Mouse (Mus musculus): ENCODE measurements around the gene Olfr1133. TPM values are rescaled to one million over a fixed set of nuclear protein-coding genes. Genes with fewer than 3 reads are reported as not detected.
"Not testable (repeated sequence)": the region's sequence is repeated elsewhere in the genome, so short reads cannot be mapped to it uniquely, and the experiment has no call there.

Gene Olfr1133
- not detected in 2 replicates for polyA plus RNA-seq (2015; fragmentation: Nextera tagmentation; extraction: Ambion mirVana)

GRCm38 (mm10) chr2:87647274-87647673, at the start of gene Olfr1133:
Gene Olfr1133, minus strand, starts transcription at chr2:87647374.
- ATAC-seq = no peak
- H3K27ac ChIP-seq (ENCODE audit: low read length) = no peak within 1 kb of the TSS
- no peaks in the 10 kb centered on the region for H3K27me3 ChIP-seq (ENCODE audit: control insufficient read depth, insufficient read depth, low read depth, low read length)
- no peaks in the 10 kb centered on the region for H3K9me3 ChIP-seq (replicated peaks; ENCODE audit: control insufficient read depth, low read length, poor library complexity, severe bottlenecking)
- no peaks in the 10 kb centered on the region for H3K4me1 ChIP-seq (ENCODE audit: control insufficient read depth, insufficient read depth, low read length)
- H3K36me3 ChIP-seq (ENCODE audit: control insufficient read depth, insufficient read depth, low read length) = no peaks in the 10 kb centered on the region
- no peak within 1 kb of the TSS for H3K4me2 ChIP-seq (ENCODE audit: low read length)
- H3K9ac ChIP-seq (ENCODE audit: low read depth, low read length) = no peak within 1 kb of the TSS
- H3K4me3 ChIP-seq (ENCODE audit: low read depth, low read length) = no peak within 1 kb of the TSS

- Histone ChIP-seq H3K9me3 (replicated peaks; ENCODE audit: control insufficient read depth, low read length, poor library complexity, severe bottlenecking) (no peaks in the 10 kb centered on the region), H3K4me1 (ENCODE audit: control insufficient read depth, insufficient read depth, low read length) (no peaks in the 10 kb centered on the region), H3K4me2 (ENCODE audit: low read length) (no peak within 1 kb of the TSS), H3K27ac (ENCODE audit: low read length) (no peak within 1 kb of the TSS), H3K4me3 (ENCODE audit: low read depth, low read length) (no peak within 1 kb of the TSS), H3K27me3 (ENCODE audit: control insufficient read depth, insufficient read depth, low read depth, low read length) (no peaks in the 10 kb centered on the region), H3K9ac (ENCODE audit: low read depth, low read length) (no peak within 1 kb of the TSS), H3K36me3 (ENCODE audit: control insufficient read depth, insufficient read depth, low read length) (no peaks in the 10 kb centered on the region)
- ATAC-seq = no peak
Observed at GRCm38 (mm10) chr2:87693847-87694246, 46.7 kb upstream of the Olfr1133 start, which contains the start of gene Olfr1136. Gene Olfr1136, minus strand, starts transcription at chr2:87693947.

- Histone ChIP-seq H3K27me3 (ENCODE audit: control insufficient read depth, insufficient read depth, low read depth, low read length) (no peaks in the 10 kb centered on the region), H3K27ac (ENCODE audit: low read length) (no peak within 1 kb of the TSS), H3K36me3 (ENCODE audit: control insufficient read depth, insufficient read depth, low read length) (no peaks in the 10 kb centered on the region), H3K9me3 (replicated peaks; ENCODE audit: control insufficient read depth, low read length, poor library complexity, severe bottlenecking) (no peaks in the 10 kb centered on the region), H3K4me2 (ENCODE audit: low read length) (no peak within 1 kb of the TSS), H3K9ac (ENCODE audit: low read depth, low read length) (no peak within 1 kb of the TSS), H3K4me3 (ENCODE audit: low read depth, low read length) (no peak within 1 kb of the TSS), H3K4me1 (ENCODE audit: control insufficient read depth, insufficient read depth, low read length) (no peaks in the 10 kb centered on the region)
- WGBS = 10% methylated on average over 1 of the region's 1 CpGs
- no peak for ATAC-seq
Observed at GRCm38 (mm10) chr2:87673564-87673963, 26.4 kb upstream of the Olfr1133 start, which contains the start of gene Olfr1135. Gene Olfr1135, minus strand, starts transcription at chr2:87673664.

DNA sequence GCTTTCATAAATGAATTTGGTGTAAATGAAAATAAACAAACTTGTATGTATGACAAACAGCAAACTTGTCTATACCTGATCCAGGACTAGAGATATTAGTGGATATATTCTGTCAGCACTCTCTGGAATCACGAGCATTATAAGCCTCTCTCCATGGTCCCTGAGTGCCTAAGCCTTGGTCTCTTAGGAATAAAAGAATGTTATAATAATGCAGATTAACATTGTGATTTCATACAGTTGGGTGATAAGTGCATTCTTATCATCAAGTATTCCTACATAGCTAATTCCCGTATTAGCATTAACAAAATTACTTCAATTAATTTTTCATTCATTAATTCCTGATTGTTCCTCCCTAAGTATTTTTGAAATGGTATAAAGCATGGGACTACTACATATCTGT, 11.2 kb upstream of the Olfr1133 start, which contains the start of gene Olfr1134:
Gene Olfr1134 (minus strand): TSS at position 101 of the 400 bp plus-strand sequence.
- Histone ChIP-seq H3K4me1 (ENCODE audit: control insufficient read depth, insufficient read depth, low read length) (no peaks in the 10 kb centered on the region), H3K4me2 (ENCODE audit: low read length) (no peak within 1 kb of the TSS), H3K9ac (ENCODE audit: low read depth, low read length) (no peak within 1 kb of the TSS), H3K27ac (ENCODE audit: low read length) (no peak within 1 kb of the TSS), H3K4me3 (ENCODE audit: low read depth, low read length) (no peak within 1 kb of the TSS), H3K9me3 (replicated peaks; ENCODE audit: control insufficient read depth, low read length, poor library complexity, severe bottlenecking) (no peaks in the 10 kb centered on the region), H3K27me3 (ENCODE audit: control insufficient read depth, insufficient read depth, low read depth, low read length) (no peaks in the 10 kb centered on the region), H3K36me3 (ENCODE audit: control insufficient read depth, insufficient read depth, low read length) (no peaks in the 10 kb centered on the region)
- no peak for ATAC-seq
- WGBS = 81% methylated on average over 2 of the region's 2 CpGs

DNA sequence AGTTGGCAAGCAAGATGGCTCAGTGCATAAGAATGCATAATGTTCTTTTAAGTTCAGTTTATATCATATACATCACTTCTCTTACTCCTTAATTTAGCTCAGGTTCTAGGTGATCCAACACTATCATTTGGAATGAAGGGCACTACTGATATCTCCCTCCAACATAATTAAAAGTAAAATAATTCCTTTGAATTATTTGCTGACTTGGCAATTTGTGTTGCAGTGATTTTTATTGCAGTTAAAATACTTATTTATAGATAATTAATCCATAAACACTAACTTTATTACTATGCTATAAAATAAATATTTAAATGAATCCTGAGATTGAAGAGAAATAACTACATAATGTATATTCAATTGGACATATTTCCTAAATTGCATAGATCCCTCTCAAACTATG, 4.7 kb downstream of the Olfr1133 start:
- Histone ChIP-seq H3K9me3 (replicated peaks; ENCODE audit: control insufficient read depth, low read length, poor library complexity, severe bottlenecking) (no peaks in the 10 kb centered on the region), H3K4me3 (ENCODE audit: low read depth, low read length) (no peak overlapping the region), H3K36me3 (ENCODE audit: control insufficient read depth, insufficient read depth, low read length) (no peaks in the 10 kb centered on the region), H3K27me3 (ENCODE audit: control insufficient read depth, insufficient read depth, low read depth, low read length) (no peaks in the 10 kb centered on the region), H3K4me1 (ENCODE audit: control insufficient read depth, insufficient read depth, low read length) (no peaks in the 10 kb centered on the region), H3K9ac (ENCODE audit: low read depth, low read length) (no peak overlapping the region), H3K4me2 (ENCODE audit: low read length) (no peak overlapping the region), H3K27ac (ENCODE audit: low read length) (no peak overlapping the region)
- no peak for ATAC-seq

- Histone ChIP-seq H3K4me3 (ENCODE audit: low read depth, low read length) (no peak within 1 kb of the TSS), H3K27me3 (ENCODE audit: control insufficient read depth, insufficient read depth, low read depth, low read length) (no peaks in the 10 kb centered on the region), H3K4me1 (ENCODE audit: control insufficient read depth, insufficient read depth, low read length) (no peaks in the 10 kb centered on the region), H3K27ac (ENCODE audit: low read length) (no peak within 1 kb of the TSS), H3K9ac (ENCODE audit: low read depth, low read length) (no peak within 1 kb of the TSS), H3K9me3 (replicated peaks; ENCODE audit: control insufficient read depth, low read length, poor library complexity, severe bottlenecking) (no peaks in the 10 kb centered on the region), H3K4me2 (ENCODE audit: low read length) (no peak within 1 kb of the TSS), H3K36me3 (ENCODE audit: control insufficient read depth, insufficient read depth, low read length) (no peaks in the 10 kb centered on the region)
- ATAC-seq = no peak
Observed at GRCm38 (mm10) chr2:87637435-87637834, 9.7 kb downstream of the Olfr1133 start, which contains the start of gene Olfr1132. Gene Olfr1132, minus strand, starts transcription at chr2:87637535.

GRCm38 (mm10) chr2:87626804-87627203, 20.4 kb downstream of the Olfr1133 start, which contains the start of gene Olfr1131:
Gene Olfr1131, plus strand, starts transcription at chr2:87627104.
- no peak within 1 kb of the TSS for H3K27ac ChIP-seq (ENCODE audit: low read length)
- no peaks in the 10 kb centered on the region for H3K27me3 ChIP-seq (ENCODE audit: control insufficient read depth, insufficient read depth, low read depth, low read length)
- 70% methylated on average over 3 of the region's 3 CpGs for WGBS
- no peaks in the 10 kb centered on the region for H3K36me3 ChIP-seq (ENCODE audit: control insufficient read depth, insufficient read depth, low read length)
- no peaks in the 10 kb centered on the region for H3K4me1 ChIP-seq (ENCODE audit: control insufficient read depth, insufficient read depth, low read length)
- no peak within 1 kb of the TSS for H3K4me2 ChIP-seq (ENCODE audit: low read length)
- H3K9ac ChIP-seq (ENCODE audit: low read depth, low read length) = no peak within 1 kb of the TSS
- no peak within 1 kb of the TSS for H3K4me3 ChIP-seq (ENCODE audit: low read depth, low read length)
- H3K9me3 ChIP-seq (replicated peaks; ENCODE audit: control insufficient read depth, low read length, poor library complexity, severe bottlenecking) = no peaks in the 10 kb centered on the region
- no peak for ATAC-seq

DNA sequence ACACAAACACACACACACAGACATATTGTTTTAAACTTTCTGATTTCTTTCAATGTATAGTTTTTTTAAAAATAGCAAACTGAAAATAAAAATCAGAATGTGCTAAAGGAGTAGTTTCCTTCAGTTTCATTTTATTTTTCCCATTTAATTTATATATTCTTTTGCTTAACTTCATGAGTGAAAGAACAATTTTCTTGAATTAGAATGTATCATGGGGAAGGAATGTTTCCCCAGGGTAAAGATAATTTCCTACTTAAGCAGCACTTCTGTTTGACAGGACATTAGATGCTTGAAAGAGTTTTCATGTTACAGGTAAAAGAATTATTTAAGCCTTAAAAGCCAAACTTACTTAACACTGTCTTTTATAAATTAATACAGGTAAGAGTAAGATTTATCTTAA, 41.3 kb downstream of the Olfr1133 start, which contains the start of gene Olfr1130:
Gene Olfr1130 (plus strand): TSS at position 301 of the 400 bp plus-strand sequence.
- not testable (repeated sequence) for H3K9ac ChIP-seq (ENCODE audit: low read depth, low read length); H3K4me3 ChIP-seq (ENCODE audit: low read depth, low read length); H3K27ac ChIP-seq (ENCODE audit: low read length); H3K27me3 ChIP-seq (ENCODE audit: control insufficient read depth, insufficient read depth, low read depth, low read length); H3K4me2 ChIP-seq (ENCODE audit: low read length); H3K4me1 ChIP-seq (ENCODE audit: control insufficient read depth, insufficient read depth, low read length); H3K36me3 ChIP-seq (ENCODE audit: control insufficient read depth, insufficient read depth, low read length); ATAC-seq; H3K9me3 ChIP-seq (replicated peaks; ENCODE audit: control insufficient read depth, low read length, poor library complexity, severe bottlenecking)

Data from midbrain, embryonic 16.5 days (tissue).